Mouse (Mus musculus): Measurements from ENCODE around the gene Slc4a3. TPM values are rescaled to one million over a fixed set of nuclear protein-coding genes. Genes with fewer than 3 reads are reported as not detected.

Gene Slc4a3
- total RNA-seq, 2 experiments from 2014 or later = not detected

DNA sequence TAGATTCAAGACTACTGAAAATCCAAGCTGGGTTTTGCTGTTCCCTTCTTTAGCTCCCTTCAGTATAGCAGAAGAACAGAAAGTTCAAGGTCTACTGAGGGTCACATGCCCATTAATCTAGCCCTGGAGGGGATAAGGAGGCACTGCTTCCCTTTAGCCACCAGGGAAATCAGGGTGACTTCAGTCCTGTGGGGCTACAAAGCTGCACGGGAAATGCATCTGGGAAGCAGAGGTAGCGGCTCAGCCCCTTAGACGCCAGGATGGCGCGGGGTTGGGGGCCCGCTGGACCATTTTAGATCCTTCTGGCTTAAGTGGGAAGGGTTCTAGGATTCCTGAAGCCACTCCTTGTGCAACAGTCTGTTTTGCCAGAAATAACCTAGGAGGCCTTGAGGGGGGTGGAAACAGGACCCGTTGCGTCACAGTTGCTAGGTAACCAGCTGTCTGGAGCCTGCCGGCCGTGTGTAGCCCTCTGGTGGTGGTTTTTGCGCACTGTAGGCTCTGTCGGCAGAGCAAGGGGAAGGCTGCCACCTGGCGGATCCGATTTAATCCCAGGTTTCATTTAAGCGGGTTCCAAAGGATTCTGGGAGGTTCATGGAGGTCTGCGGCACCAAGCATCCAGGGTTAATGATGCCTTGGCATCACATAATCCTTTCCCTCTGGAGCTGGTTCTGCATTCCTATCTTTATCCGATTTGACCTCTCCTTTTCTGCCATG, 13.3 kb downstream of the Slc4a3 start:
- ATAC-seq (ENCODE audit: poor library complexity, severe bottlenecking) = peak; percentile 92

DNA sequence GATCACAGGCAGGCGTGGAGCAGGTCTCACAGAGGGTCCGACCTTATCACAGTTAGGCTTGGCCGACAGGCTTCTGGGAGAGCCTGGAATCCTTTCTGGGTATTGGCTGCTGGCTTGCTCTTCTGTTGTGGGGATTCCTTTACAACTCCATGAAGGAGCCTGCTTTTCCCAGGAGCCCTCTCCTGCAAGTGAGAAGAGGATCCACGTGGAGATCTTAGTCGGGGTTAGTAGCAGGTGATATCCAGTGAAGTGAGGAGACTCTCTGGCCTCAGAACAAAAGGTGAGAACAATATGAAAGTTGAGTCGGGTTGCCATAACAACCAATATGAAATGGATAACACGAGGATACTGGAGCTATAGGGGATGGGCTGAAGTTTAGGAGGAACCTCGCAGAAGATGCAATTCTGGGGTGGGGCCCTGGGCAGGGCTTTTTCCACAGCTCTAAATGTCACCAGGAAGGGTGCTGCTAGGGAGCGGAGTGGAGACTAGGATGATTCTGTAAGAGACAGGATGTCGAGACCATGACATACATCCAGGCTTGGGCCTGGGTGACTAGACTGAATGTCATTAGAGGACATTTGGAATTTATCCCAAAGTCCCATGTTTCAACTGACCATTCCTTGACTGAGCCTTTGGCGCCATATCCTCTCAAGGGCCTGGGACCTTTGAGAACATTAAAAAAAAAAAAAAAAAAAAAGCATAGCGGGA, 14.3 kb downstream of the Slc4a3 start:
- ATAC-seq (ENCODE audit: poor library complexity, severe bottlenecking) = no peak

DNA sequence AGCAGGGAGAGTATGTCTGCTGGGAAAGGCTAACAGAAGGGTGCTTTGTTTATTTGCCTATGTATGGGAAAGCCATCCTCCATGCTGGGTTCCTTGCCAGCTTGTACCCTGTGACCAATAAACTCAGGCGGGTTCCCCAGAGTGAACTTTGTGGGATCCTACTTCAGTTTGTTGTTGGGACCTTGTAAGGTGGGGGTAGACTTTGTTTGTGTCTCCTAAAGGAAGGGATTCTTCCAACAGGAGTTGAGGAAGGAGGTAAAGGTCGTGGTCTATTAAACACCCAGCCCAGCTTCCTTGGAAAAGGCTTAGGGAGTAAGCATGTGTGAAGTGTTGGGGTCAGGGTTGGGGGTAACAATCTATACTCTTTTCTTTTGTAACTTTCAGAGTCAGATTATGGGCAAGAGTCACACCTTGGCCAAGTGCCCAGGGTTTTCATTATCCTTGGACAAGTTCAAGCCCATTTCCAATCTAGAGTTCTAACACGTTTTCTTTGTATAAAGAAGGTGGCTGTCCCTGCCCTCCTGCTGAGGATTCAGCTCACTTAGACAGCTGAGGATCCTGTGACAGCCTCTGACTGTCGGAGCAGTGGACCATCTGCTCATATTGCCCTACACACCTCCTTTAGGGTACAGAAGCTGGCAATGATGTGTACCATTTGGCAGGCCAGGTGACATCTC, 15.3 kb downstream of the Slc4a3 start:
- ATAC-seq (ENCODE audit: poor library complexity, severe bottlenecking) = no peak

DNA sequence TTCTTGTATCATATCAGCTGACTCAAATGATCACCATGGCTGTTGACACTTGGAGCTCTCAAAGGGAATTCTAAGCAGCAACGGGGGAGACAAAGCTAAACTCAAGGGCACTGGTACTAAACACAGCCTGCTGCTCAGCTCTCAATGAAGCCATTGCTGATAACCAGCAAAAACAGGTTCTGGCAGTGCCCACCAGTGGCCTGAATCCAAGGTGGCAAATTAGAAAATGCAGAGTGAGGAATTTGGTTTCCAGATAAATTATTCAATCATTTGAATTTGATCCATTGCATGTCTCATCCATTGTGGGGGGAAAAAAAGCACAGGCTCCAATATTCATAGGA, 15.8 kb downstream of the Slc4a3 start:
- no peak for ATAC-seq (ENCODE audit: poor library complexity, severe bottlenecking)

DNA sequence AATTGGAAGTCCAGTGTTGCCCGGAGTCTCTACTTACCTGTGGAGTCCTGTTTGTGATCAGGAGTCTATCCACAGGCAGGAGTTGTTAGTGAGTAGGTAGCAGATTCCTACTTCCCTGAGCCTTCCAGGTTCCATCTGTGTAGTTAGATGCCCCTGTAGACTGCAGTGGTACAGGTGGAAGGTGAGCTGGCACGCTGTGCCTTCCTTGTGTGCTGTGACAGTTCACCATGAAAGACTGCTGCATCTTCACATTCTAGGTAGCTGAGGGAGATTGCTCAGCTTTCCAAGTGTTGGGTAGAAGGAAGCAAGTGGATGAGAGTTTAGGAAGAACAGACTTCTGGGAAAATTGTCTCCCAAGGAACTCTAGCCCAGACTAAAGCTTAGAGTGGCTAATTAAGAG, 18.0 kb downstream of the Slc4a3 start:
- ATAC-seq (ENCODE audit: poor library complexity, severe bottlenecking) = no peak

DNA sequence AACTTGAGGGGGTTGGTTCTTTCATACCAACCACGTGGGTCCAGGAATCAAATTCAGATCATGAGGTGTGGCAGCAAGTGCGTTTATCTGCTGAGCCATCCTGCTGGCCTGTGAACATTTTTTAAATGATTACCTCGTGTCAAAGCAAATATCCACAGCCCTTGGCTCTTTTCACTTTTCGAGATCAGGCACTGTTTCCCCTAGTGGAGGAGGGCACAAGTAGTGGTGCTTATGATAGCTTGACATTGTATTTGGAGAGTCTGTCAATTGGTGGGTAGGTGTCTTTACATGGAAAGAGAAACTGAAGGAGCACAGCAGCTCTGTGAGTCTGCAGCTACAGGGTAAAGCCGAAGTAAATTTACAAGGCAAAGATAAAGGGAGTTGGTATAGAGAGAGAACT, 18.9 kb downstream of the Slc4a3 start:
- no peak for ATAC-seq (ENCODE audit: poor library complexity, severe bottlenecking)

DNA sequence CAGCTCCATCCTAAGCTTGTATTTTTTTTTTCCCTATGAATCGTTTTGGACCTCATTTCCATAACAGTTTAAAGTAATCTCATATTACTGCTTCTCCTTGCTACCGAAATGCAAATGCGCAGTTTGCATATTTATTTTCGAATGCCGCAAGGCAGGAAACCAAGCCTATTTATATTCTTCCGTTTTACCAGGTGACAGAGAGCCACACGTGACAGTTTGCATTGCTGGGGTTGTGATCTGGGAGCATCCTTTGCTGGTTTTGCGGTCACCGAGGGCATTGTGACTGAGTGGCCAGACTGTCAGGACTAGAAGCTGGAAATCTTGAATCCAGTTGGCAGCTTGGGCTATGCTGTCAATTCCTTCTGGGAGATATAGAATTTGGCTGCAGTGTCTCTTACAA, 19.6 kb downstream of the Slc4a3 start:
- ATAC-seq (ENCODE audit: poor library complexity, severe bottlenecking) = no peak

DNA sequence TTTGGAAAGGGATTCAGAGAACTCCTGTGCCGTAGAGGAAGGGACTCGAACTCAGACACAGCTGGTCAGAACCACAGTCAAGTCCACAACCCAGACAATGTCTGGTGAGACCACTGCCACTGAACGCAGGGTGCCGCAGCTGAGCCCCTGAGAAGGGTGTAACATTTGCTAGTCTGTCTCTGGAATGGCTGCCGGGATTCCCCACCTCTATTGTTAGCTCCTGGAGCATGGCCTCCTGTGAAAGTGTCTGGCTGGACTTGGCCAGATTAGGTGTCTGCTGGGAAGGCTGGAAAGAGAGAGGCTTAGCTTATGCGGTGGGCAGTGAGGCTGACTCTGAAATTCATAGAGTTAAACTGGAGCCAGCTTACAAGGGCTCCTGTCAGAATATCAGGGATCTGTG, 24.3 kb downstream of the Slc4a3 start:
- ATAC-seq (ENCODE audit: poor library complexity, severe bottlenecking) = no peak

DNA sequence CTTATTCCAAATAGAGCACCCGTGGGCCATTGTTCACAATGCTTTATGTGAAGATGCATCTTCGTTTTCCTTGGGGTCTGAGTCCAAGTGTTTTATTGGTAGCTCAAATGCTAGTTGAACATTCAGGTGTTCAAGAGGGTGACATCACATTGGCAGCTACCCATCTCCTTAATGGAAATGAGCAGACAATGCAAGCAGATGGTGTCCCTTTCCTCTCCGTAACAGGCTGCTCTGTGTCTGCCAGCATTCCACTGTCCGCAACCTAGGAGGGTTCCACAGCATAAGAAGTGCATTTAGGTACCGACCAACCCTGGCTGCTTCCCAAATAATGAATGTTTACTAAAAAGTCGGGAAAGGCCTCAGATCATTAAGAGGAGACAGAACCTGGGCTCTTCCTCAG, 26.7 kb downstream of the Slc4a3 start:
- ATAC-seq (ENCODE audit: poor library complexity, severe bottlenecking) = no peak

DNA sequence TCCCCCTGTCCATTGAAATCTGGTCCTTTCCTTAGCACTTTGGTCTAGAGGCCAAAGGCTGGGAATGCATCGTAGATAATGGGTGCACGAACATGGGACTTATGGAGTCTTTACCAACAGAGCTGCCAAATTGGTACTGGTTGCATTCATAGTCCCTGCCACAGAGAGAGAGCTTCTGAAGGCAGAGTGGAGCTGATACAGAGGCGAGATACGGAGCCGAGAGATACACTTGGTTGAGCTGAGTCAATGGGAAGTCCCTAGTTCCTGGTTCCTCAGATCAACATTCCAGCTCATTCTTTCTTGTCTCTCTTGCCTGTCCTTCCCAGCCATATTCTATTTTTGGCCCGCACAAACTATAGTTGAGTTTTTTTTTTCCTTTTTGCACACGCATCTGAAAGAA, 27.6 kb downstream of the Slc4a3 start:
- ATAC-seq (ENCODE audit: poor library complexity, severe bottlenecking) = no peak

DNA sequence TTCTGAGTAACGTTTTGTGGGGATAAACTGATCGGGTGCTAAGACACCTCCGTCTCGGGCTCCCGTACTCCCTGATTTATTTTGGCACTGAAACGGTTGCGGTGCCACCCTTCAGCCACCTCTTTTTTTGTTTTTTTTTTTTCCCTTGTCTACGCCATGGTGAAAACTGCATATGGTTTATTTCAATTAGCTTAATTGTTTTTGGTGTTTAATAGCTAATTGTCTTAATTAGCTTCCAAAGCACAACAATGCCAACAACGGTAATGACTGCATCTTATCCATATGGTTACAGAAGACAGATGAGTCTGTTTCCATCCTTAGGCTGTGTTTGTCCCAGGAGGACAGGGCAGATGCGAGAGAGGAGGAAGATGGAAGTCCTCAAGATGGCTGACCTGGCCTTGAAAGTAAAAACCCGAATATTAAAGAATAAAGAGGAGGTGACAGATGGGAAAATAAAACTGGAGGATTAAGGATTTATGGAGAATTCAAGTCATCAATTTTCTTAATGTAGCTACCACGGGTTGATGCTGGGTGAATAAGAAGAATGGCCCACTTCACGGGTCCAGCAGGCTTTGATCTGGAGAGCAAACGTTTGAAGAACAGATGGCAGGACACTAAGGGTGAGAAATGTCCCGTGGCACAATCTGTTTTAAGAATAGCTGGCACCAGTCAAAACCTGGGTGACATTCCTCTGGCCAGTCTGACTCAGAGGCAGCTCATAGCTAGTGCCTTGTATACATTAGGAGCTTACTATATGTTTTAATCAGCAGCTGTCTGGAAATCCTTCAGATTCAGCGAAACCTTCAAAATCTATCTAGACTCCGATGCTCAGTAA, 28.6 kb downstream of the Slc4a3 start:
- ATAC-seq (ENCODE audit: poor library complexity, severe bottlenecking) = no peak

DNA sequence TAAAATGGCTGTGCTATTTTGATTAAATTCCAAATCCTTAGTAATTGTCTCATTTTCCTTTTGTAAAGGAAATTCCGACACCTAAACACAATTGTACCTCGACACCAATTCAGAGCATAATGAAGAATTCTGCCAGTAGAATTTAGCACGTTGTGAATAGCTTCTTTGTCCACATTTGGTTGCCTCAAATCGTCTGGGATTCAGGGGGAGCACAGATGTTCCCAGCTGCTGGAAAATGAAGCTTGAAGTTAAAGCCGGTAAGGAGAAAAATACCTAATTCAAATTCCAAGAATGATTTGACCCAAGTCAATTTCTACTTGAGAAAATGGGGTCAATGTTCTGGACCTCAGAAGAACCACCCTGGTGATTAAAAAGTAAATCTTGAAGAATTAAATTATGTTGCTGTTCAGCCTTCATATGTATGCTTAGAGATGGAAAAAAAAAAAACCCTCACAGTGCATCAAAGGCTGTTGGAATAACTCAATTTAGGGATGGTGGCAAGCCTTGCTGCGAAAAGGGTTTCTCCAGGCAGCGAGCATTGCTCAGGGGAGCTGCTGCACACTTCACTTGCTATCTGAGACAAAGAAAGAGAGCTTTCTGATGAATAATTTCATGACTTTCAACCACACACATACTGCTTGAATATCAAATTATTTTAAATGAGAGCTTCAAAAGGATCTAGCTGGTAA, 36.0 kb downstream of the Slc4a3 start:
- no peak for ATAC-seq (ENCODE audit: poor library complexity, severe bottlenecking)

DNA sequence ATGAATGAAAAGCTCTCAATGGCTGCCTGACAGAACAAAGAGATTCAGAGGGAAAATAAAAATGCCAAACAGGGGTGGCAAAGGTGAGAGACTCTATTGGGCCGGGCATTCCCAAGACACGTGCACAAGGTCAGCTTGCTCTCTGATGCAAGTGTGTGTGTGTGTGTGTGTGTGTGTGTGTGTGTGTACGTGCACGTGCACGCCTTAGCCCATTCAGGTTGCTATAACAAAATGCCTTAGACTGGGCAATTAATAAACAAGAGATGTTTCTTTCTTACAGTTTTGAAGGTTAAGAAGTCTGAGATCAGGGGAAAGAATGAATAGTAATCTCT, 36.5 kb downstream of the Slc4a3 start:
- ATAC-seq (ENCODE audit: poor library complexity, severe bottlenecking) = no peak

DNA sequence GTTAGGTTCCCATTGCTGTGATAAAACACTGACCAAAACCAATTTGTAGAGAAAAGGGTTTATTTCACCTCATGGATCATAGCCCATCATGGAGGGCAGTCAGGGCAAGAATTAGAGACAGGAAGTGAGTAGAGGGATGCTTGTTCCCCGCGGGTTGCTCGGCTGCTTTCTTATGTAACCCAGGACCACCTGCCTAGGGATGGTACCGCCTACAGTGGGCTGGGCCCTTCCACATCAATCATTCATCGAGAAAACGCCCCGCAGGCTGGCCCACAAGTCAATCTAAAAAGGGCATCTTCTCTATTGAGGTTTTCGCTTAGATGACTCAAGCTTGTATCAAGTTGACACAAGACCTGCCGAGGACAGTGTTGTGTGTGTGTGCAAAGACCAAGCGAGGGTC, 37.0 kb downstream of the Slc4a3 start:
- no peak for ATAC-seq (ENCODE audit: poor library complexity, severe bottlenecking)

DNA sequence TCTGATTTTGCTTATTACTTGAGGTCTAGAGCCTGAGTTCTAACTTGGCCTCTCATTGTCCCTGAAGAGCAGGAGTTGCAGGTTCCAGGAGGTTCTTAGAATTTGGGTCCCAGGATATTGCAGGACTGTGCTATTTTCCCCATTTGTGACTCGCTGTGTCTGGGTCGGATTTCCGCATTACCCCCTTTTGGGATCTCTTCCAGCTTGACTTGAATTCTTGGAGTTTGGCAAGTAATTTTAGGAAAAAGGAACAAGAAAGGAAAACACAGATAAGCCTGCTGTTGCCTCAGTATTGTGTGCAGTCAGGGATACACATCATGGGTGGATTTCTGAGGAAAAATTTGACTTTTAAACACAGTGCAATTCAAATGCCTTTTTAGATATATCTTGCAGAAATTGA, 40.7 kb downstream of the Slc4a3 start:
- no peak for ATAC-seq (ENCODE audit: poor library complexity, severe bottlenecking)

DNA sequence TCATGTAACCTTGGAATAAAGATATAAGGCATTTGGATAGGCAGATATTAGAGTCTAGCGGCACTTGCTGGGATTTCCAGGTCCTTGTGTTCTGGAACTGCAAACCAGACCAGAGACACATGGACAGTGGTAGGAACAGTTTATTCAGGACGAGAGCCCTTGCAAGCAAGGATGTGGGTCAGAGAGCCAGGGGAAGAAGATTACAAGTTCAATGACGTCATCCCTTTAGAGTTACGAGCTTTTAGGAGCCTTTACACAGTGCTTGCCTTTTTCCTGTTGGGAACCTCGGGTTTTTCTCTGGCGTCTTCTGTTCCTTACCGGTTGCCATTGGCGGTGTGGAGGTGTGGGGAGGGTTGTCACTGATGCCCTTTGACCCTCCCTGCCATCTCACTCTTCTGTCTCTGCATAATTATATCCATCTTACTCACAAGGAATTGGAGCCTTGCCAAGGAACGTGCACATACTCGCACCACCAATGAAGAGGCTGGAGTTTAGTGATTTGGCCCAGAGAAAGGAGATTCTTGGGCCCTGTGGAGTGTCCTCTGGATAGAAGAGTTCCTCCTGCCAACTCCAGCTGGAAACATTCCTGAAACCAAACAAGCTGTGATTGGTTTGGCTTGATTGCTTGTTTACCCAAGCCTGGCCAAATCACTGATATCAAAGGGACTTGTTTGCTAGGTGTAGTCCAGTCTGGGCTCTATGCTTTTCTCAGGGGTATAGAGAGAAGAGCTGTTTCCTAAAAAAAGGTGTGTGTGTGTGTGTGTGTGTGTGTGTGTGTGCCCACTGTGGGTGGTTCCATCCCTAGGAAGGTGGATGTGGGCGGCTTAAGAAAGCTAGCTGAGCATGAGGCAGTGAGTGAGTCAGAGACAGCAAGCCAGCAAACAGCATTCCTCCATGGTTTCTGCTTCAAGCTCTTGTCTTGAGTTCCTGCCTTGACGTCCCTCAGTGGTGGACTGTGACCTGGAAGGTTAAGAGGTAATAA, 42.0 kb downstream of the Slc4a3 start:
- no peak for ATAC-seq (ENCODE audit: poor library complexity, severe bottlenecking)

DNA sequence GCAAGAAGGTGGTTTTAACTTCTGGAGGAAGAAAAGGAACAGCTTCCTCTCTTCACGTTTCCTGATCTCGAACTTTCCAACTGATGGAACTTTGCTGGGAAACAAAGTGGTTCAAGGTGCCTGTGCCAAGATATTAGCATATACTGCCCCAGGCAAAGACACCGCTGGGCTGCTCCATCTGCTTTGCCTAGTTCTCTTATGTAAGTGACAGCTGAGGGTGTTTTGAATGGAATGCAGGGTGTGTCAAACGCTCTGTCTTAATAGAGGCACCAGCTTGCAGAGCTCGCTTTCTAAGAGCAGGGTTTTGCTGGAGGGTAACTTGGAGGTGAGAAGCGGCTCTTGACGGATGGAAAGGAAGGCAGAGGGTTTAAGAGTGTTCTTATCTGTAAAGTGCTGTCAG, 42.8 kb downstream of the Slc4a3 start:
- no peak for ATAC-seq (ENCODE audit: poor library complexity, severe bottlenecking)

DNA sequence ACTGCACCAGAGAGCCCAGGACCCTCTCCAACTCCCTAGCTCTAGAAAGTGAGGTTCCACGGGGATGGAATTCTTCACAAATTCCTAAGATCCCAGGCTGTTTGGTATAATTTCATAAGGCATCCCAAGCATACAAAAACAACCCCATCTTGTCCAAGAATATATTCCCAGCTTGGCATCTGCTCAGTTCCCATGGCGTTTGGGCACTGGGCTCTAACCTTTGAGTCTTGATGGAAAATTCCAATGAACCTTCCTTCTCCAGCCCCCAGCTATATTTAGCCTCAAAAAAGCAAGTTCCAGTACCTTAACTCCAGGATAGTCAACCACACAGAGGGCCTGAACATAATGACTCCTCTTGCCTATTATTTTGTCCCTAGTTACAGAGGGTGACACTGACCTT, 43.9 kb downstream of the Slc4a3 start:
- ATAC-seq (ENCODE audit: poor library complexity, severe bottlenecking) = no peak

DNA sequence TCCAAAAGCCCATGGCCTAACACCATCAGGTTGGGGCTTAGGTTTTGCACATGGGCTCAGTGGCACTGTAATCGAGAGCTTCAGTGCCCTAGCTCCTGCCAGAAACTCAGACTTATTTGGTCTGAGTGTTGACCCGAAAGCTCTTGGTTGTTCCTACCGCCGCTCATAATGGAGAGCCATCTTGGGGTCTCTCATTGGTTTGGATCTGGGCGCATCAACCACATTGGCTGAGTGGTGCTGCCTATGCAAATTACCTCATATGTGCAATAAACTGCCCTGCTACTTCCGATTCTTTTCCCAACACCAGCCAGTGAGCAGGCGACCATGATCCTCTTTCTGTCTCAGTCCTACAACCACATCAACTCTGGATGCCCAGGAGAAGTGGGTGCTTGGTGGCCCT, 47.9 kb downstream of the Slc4a3 start:
- ATAC-seq (ENCODE audit: poor library complexity, severe bottlenecking) = no peak

DNA sequence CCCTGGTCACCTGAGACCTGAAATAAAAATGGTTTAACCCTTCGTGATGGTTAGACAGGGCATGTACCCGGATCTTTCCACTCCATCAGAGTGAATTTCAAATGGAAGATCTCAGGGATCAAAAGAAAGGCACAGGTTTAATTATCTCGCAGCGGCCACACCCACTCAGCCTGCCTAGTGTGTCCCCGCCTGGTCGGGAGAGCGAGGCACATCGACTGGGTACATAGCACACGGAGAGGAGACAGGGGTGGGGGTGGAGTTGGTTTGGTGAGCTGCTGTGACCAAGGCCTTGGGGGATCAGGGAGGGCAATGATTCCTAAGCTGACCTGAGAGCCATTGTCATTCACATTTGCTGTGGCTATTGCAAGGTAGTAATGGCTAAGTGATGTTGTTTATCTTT, 48.8 kb downstream of the Slc4a3 start:
- ATAC-seq (ENCODE audit: poor library complexity, severe bottlenecking) = no peak

Measured in megakaryocyte, adult 5-6 weeks (primary cell).